Mouse (Mus musculus): ENCODE results near the gene Kdm8. TPM values are rescaled to one million over a fixed set of nuclear protein-coding genes. Genes with fewer than 3 reads are reported as not detected.

Kdm8 gene
- total and polyA plus RNA-seq, 2 experiments from 2014 or later = 3.8 to 4.0 TPM

DNA sequence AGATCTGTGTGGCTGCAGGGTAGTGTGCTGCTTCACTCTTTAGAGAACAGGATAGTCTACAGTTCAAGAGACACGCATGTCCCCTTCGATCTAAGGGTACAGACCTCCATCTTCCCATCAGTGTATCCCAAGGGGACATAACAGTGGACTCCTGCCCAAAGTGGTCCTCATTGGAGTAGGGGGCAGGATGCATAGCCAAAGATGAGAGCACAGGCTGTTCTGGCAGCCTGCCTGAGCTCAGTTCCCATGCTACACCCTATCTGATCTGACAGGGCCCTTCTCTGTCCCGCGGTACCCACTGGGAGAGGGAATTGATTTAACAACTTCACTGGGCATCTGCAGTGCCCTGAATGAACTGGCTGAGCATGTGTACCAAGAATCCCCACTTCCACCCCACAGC, 9.2 kb downstream of the Kdm8 start:
- DNase-seq (ENCODE audit: low spot score) = no peak
- H3K36me3 ChIP-seq (replicated peaks; ENCODE audit: control insufficient read depth, insufficient read depth, low read length) = peaks cover 22% of the 10 kb centered on the region
- no peaks in the 10 kb centered on the region for H3K4me1 ChIP-seq (ENCODE audit: control insufficient read depth, insufficient read depth)
- 84% methylated on average over 4 of the region's 4 CpGs for WGBS
- no peaks in the 10 kb centered on the region for H3K9me3 ChIP-seq (replicated peaks; ENCODE audit: control insufficient read depth, low read length)
- no peaks in the 10 kb centered on the region for H3K27me3 ChIP-seq (ENCODE audit: control insufficient read depth, insufficient read depth, low read length)
- no peak overlapping the region for H3K27ac ChIP-seq (ENCODE audit: low read depth)
- TF ChIP-seq CTCF (IDR thresholded peaks at IDR 0.05; ENCODE audit: low read depth) = no peak
- no peak for TF ChIP-seq EP300 (IDR thresholded peaks at IDR 0.05; ENCODE audit: low read depth)
- no peak for ATAC-seq (ENCODE audit: insufficient read depth, low read depth)
- no peak overlapping the region for H3K4me2 ChIP-seq (ENCODE audit: low read depth, low read length)
- H3K9ac ChIP-seq (replicated peaks; ENCODE audit: low read depth, low read length) = no peak overlapping the region
- H3K4me3 ChIP-seq (ENCODE audit: low read depth, low read length) = no peak overlapping the region

- Histone ChIP-seq H3K4me1 (ENCODE audit: control insufficient read depth, insufficient read depth) (no peaks in the 10 kb centered on the region), H3K4me2 (ENCODE audit: low read depth, low read length) (no peak overlapping the region), H3K9ac (replicated peaks; ENCODE audit: low read depth, low read length) (no peak overlapping the region), H3K36me3 (replicated peaks; ENCODE audit: control insufficient read depth, insufficient read depth, low read length) (peaks cover 30% of the 10 kb centered on the region), H3K27ac (ENCODE audit: low read depth) (no peak overlapping the region), H3K9me3 (replicated peaks; ENCODE audit: control insufficient read depth, low read length) (no peaks in the 10 kb centered on the region), H3K4me3 (ENCODE audit: low read depth, low read length) (no peak overlapping the region), H3K27me3 (ENCODE audit: control insufficient read depth, insufficient read depth, low read length) (no peaks in the 10 kb centered on the region)
- no peak for DNase-seq (ENCODE audit: low spot score)
- TF ChIP-seq EP300 (IDR thresholded peaks at IDR 0.05; ENCODE audit: low read depth) = no peak
- no peak for ATAC-seq (ENCODE audit: insufficient read depth, low read depth)
- WGBS = 73% methylated on average over 2 of the region's 2 CpGs
These were observed 17.7 kb downstream of the Kdm8 start for GRCm38 (mm10) chr7:125462200-125462599.

DNA sequence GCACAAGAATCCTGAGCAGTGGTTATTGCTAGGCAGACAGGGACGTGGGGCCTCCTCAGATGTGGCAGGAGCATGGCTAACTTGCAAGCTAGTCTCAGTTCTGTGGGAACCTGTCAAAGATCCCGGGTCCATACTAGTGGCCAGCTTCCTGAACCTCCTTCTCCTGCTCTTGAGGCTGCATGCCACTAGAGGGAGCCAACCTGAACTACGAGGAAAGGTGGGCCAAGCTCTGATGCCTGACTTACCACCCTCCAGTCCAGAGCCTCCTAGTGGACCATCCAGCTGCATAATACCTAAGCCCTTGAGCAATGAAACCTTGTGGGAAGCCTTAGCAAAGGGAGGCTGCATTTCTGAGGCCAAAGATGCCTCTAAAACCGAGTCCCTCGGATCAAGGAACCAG, 25.5 kb downstream of the Kdm8 start:
- Histone ChIP-seq H3K4me2 (ENCODE audit: low read depth, low read length) (no peak overlapping the region), H3K9ac (replicated peaks; ENCODE audit: low read depth, low read length) (no peak overlapping the region), H3K27me3 (ENCODE audit: control insufficient read depth, insufficient read depth, low read length) (no peaks in the 10 kb centered on the region), H3K4me1 (ENCODE audit: control insufficient read depth, insufficient read depth) (peaks cover 16% of the 10 kb centered on the region), H3K4me3 (ENCODE audit: low read depth, low read length) (no peak overlapping the region), H3K27ac (ENCODE audit: low read depth) (no peak overlapping the region), H3K9me3 (replicated peaks; ENCODE audit: control insufficient read depth, low read length) (no peaks in the 10 kb centered on the region), H3K36me3 (replicated peaks; ENCODE audit: control insufficient read depth, insufficient read depth, low read length) (peaks cover 57% of the 10 kb centered on the region)
- no peak; the same call in 1 of the 2 replicates for ATAC-seq (ENCODE audit: insufficient read depth, low read depth)
- TF ChIP-seq CTCF (IDR thresholded peaks at IDR 0.05; ENCODE audit: low read depth) (peak; percentile 91), EP300 (IDR thresholded peaks at IDR 0.05; ENCODE audit: low read depth) (no peak)
- 22% methylated on average over 5 of the region's 5 CpGs for WGBS
- DNase-seq (ENCODE audit: low spot score) = peak; percentile 83

- Histone ChIP-seq H3K4me3 (ENCODE audit: low read depth, low read length) (no peak overlapping the region), H3K9me3 (replicated peaks; ENCODE audit: control insufficient read depth, low read length) (no peaks in the 10 kb centered on the region), H3K27ac (ENCODE audit: low read depth) (no peak overlapping the region), H3K9ac (replicated peaks; ENCODE audit: low read depth, low read length) (no peak overlapping the region), H3K36me3 (replicated peaks; ENCODE audit: control insufficient read depth, insufficient read depth, low read length) (peaks cover 48% of the 10 kb centered on the region), H3K4me1 (ENCODE audit: control insufficient read depth, insufficient read depth) (peaks cover 26% of the 10 kb centered on the region), H3K27me3 (ENCODE audit: control insufficient read depth, insufficient read depth, low read length) (no peaks in the 10 kb centered on the region), H3K4me2 (ENCODE audit: low read depth, low read length) (no peak overlapping the region)
- DNase-seq (ENCODE audit: low spot score) (no peak), ATAC-seq (ENCODE audit: insufficient read depth, low read depth) (no peak)
- TF ChIP-seq CTCF (IDR thresholded peaks at IDR 0.05; ENCODE audit: low read depth) (no peak), EP300 (IDR thresholded peaks at IDR 0.05; ENCODE audit: low read depth) (no peak)
- WGBS = 88% methylated on average over 4 of the region's 4 CpGs
These were observed 26.4 kb downstream of the Kdm8 start for GRCm38 (mm10) chr7:125470901-125471300.

DNA sequence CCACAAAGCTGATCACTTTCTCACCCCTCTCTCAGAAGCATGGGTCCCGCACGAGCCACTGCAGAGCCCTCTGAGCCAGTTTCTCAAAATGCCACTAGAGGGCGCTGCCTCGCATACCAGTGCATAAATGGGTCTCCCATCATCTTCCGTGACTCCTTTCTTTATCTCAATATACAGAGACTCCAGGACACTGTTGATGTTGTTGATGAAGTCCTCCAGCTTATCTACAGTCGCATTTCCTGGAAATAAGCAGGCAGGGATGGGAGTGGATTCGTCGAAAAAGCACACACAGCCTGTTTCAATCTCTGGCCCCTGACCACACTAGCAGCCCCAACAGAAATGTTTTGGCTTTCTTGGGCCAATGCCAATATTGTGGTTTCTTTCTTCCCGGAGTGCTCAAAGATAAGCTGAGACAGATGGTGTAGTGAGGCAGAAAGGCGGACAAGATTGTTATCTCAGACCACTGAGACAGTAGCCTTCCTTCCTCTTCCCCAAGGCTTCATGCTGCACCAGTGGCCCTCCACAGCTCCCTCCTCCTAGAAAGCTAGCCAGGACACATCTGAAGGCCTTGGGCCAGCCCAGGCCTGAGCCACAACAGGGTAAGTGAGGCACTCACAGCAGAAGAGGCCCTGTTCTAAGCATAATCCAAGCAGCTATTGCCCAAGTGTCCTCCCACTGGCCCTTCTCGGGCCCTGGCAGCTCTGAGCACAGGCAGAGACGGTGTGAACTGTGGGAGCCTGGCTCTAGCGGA, 27.7 kb downstream of the Kdm8 start:
- Histone ChIP-seq H3K27me3 (ENCODE audit: control insufficient read depth, insufficient read depth, low read length) (no peaks in the 10 kb centered on the region), H3K4me2 (ENCODE audit: low read depth, low read length) (0 out of 2 replicates have a peak overlapping the region, but pooled peaks have one; percentile 13), H3K4me3 (ENCODE audit: low read depth, low read length) (no peak overlapping the region), H3K9ac (replicated peaks; ENCODE audit: low read depth, low read length) (no peak overlapping the region), H3K27ac (ENCODE audit: low read depth) (peak overlapping the region; percentile 67), H3K36me3 (replicated peaks; ENCODE audit: control insufficient read depth, insufficient read depth, low read length) (peaks cover 36% of the 10 kb centered on the region), H3K9me3 (replicated peaks; ENCODE audit: control insufficient read depth, low read length) (no peaks in the 10 kb centered on the region), H3K4me1 (ENCODE audit: control insufficient read depth, insufficient read depth) (peaks cover 38% of the 10 kb centered on the region)
- DNase-seq (ENCODE audit: low spot score) = peak; percentile 75
- TF ChIP-seq CTCF (IDR thresholded peaks at IDR 0.05; ENCODE audit: low read depth) (peak; percentile 88), EP300 (IDR thresholded peaks at IDR 0.05; ENCODE audit: low read depth) (no peak)
- peak; percentile 47 for ATAC-seq (ENCODE audit: insufficient read depth, low read depth)
- 20% methylated on average over 13 of the region's 13 CpGs for WGBS

DNA sequence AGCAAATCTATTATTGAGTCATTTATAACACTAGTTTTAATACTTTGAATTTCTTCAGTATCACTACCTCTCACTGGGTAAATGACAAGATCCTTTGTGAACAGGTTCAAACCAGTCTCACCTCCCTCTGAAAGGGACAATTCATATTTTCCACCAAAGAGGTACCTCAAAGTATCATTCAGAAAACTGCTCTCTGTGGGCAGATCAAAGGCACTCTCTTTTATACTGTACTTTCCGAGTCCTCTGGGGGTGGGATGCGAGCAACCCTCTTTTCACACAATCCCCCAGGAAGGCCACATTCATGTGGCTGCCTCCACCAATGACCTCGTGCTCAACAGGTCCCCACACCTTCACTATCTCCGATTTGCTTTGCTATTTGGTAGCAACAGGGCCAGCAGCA, 30.1 kb downstream of the Kdm8 start:
- ATAC-seq (ENCODE audit: insufficient read depth, low read depth) (no peak), DNase-seq (ENCODE audit: low spot score) (no peak)
- no peak overlapping the region for H3K4me2 ChIP-seq (ENCODE audit: low read depth, low read length)
- TF ChIP-seq EP300 (IDR thresholded peaks at IDR 0.05; ENCODE audit: low read depth) (no peak), CTCF (IDR thresholded peaks at IDR 0.05; ENCODE audit: low read depth) (no peak)
- no peaks in the 10 kb centered on the region for H3K27me3 ChIP-seq (ENCODE audit: control insufficient read depth, insufficient read depth, low read length)
- no peaks in the 10 kb centered on the region for H3K9me3 ChIP-seq (replicated peaks; ENCODE audit: control insufficient read depth, low read length)
- H3K36me3 ChIP-seq (replicated peaks; ENCODE audit: control insufficient read depth, insufficient read depth, low read length) = peaks cover 21% of the 10 kb centered on the region
- H3K4me3 ChIP-seq (ENCODE audit: low read depth, low read length) = no peak overlapping the region
- peaks cover 49% of the 10 kb centered on the region for H3K4me1 ChIP-seq (ENCODE audit: control insufficient read depth, insufficient read depth)
- WGBS = 70% methylated on average over 4 of the region's 4 CpGs
- no peak overlapping the region for H3K9ac ChIP-seq (replicated peaks; ENCODE audit: low read depth, low read length)
- peak overlapping the region; percentile 87; the same call in 1 of the 2 replicates for H3K27ac ChIP-seq (ENCODE audit: low read depth)
